Mouse (Mus musculus) induced T-regulatory cell, adult 2 months (primary cell): Measurements from ENCODE around the gene Lrrc8c.

Source experiments
- DNase-seq: peaks from one replicate; pipeline ENCODE4 v3.0.0-alpha.2; 2012; ENCODE audit warnings: low read depth

Gene Lrrc8c

DNA sequence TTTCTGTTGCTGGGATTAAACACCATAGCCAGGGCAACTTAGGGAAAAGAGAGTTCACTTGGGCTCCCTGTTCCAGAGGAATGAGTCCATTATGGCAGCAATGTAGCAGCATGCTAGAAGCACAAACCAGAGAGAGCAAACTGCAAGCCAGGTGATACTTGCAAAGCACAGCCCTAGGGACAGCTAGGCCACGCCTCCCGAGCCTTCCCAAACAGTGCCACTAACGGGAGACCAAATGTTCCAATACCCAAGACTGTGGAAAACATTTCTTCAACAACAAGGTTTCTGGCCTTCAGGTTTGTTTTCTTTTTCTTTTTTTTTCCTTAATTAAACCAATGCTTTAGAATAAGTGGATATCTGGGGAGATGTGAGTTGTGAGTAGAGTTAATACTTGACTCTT is 38.2 kb downstream of the Lrrc8c start:
- DNase-seq: no peak

GRCm38 (mm10) chr5:105557777-105558240 is 38.6 kb downstream of the Lrrc8c start:
- DNase-seq: no peak

- DNase-seq: no peak
Measured at GRCm38 (mm10) chr5:105558517-105558916, 39.3 kb downstream of the Lrrc8c start.

DNA sequence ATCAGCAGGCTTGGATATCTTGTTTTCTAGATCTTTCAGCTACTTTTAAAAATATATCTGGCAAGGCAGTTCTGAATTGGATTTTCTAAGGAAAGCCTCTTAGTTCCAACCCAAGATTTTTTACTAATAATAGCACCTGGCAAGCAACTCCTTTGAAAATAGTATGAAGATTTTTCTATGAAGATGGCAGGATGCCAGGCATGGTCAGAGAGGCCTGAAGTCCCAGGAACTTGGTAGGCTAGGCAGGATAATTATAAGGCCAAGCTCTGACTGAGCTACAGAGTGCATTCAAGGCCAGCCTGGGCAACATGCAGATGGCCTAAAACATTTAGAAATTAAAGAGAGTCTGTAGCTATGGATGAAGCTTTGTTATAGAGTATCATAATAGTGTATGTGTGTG is 42.7 kb downstream of the Lrrc8c start:
- DNase-seq: no peak

DNA sequence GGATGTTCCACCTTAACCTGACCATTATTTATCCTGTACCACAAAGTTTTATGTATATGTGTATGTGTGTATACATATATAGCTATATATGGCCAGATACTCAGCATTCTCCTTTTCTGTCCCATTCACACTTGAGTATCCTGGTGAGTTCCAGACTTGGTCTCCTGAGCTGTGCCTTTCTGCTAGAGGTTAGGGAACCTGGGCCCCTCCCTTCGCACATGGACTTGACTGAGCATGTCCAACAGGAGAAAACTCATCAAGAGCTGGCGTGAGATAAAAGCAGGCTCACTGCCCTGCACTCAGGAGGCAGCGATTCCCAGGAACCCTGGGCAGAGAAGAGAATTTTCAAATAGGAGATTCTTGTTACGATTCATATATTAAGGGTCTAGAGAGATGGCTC is 45.6 kb downstream of the Lrrc8c start:
- DNase-seq: no peak

DNA sequence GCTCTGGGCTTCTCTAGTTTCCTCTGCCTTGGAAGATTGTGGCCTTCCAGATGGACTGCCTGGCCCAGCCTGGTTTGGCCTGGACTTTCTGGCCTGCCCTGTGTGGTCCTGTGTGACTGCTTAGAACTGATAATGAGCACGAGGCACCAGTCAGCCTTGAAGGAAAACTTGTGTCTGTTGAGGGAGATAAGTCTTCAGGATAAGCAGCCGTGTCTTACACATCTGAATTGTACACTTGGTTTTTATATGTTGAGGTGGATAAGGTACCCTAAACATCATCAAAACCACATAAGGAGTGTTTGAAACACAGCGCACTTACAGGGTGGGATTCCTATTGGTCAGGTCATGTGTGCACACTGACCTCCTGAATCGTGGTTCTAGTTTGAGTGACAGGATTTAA is 46.6 kb downstream of the Lrrc8c start:
- DNase-seq: no peak

DNA sequence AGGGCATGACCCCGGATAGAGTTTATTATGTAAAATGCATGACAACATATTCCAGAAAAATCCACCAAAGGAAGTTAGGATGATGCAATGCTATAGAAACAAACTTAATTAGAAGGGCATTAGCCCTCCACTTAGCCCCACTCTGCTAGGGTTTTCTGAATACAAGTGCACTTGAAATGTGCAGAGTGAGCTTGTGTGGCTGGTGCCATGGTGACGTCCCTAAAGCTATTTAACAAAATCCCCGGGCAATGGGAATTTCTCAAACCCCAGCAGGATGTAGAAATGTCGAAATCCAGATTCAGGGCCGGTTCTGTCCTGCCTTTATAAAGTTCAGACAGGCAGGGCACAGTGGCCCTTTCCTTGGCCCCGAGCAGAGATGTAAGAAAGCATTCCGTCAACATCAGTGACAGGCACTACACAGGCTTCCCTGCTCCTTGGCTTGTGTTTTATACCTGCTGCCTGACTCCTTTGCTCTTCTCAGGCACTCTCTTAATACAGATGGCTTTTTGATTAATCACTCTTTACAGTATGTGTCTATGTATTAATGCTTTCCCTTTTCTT is 47.7 kb downstream of the Lrrc8c start:
- no peak for DNase-seq

- DNase-seq: no peak
Measured at GRCm38 (mm10) chr5:105568043-105568747, 49.0 kb downstream of the Lrrc8c start.

GRCm38 (mm10) chr5:105569168-105569567 is 50.0 kb downstream of the Lrrc8c start:
- no peak for DNase-seq

GRCm38 (mm10) chr5:105572160-105572692 is 53.0 kb downstream of the Lrrc8c start:
- no peak for DNase-seq

GRCm38 (mm10) chr5:105572876-105573275 is 53.7 kb downstream of the Lrrc8c start:
- DNase-seq: no peak

- DNase-seq: no peak
Measured at GRCm38 (mm10) chr5:105574835-105575234, 55.6 kb downstream of the Lrrc8c start.

DNA sequence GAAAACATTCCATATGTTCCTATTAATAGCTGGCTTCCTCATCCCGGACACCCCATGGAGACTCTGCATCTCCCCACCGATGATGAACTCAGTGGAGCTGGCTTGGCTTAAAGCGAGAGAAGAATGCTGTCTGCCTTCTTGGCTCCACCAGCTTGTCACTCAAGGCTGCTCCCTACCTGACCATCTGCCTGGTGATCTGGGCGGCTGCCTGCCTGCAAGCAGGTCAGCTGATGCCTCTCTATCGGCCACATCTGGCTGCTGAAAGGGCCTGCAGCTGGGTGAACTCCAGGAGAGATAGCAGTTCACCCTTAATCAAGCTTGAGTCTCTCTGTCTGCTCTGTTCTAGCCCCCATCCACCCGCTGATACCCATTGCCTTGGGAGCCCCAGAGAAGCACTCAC is 56.7 kb downstream of the Lrrc8c start:
- no peak for DNase-seq

- no peak for DNase-seq
Measured at GRCm38 (mm10) chr5:105580909-105581308, 61.7 kb downstream of the Lrrc8c start.

DNA sequence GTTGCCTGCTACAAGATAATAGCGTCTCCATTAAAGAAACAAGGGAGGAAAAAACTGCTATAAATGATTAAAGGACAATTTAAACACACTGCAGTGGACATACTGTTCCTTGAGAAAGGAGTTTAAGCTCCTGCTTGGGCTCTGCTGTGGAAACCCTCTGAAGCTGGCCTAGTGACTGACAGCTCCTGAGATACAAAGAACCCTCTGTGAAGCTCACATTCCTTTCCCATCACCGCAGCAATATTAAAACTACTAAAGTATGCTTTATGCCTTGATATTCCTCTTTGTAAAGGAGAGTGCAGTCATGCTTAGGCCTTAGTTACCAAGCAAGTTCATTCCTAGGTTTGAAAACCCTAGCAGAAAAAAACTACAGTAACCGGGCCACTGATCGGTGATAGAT is 66.7 kb downstream of the Lrrc8c start:
- no peak for DNase-seq

DNA sequence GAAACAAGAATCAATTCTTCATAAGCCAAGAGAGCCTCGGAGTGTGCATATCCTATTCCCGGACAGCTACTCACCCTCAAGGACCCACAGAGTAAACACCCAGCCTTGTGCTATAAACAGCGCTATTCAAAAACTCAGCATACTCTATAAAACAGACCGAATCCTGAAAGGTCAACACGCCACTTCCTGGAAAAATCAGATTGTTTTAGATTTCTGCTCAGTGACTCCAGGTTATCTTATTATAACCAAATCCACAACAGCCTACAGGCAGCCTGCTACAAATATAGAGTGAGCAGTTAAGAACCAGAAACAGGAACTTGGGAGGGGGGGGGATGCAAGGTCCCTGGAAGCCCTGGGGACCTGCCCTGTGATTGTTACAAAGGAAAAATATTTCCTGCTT is 67.5 kb downstream of the Lrrc8c start:
- DNase-seq: no peak

DNA sequence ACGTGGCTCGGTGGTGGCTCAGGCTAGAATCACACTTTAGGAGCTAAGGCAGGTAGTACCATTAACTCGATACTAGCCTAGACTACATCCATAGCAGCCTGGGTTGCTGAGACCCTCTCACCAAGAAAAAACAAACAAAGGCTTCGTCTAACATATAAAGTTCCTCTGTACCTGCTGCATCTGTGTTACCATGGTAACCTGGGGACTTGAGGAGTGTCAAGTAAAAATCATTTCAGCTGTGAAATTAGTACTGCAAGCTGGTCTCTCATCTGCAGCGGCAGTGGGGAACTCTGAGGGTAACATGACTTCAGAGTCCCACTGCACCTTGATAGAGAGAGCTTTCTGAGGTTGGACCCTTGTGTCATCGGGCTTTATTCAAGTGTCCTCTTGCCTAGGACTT is 68.3 kb downstream of the Lrrc8c start:
- no peak for DNase-seq

- no peak for DNase-seq
Measured at GRCm38 (mm10) chr5:105588683-105589082, 69.5 kb downstream of the Lrrc8c start.

- peak; percentile 41 for DNase-seq
Measured at GRCm38 (mm10) chr5:105589119-105589518, 69.9 kb downstream of the Lrrc8c start.

- DNase-seq: no peak
Measured at GRCm38 (mm10) chr5:105592396-105592795, 73.2 kb downstream of the Lrrc8c start.

GRCm38 (mm10) chr5:105593630-105594029 is 74.4 kb downstream of the Lrrc8c start:
- DNase-seq: no peak

DNA sequence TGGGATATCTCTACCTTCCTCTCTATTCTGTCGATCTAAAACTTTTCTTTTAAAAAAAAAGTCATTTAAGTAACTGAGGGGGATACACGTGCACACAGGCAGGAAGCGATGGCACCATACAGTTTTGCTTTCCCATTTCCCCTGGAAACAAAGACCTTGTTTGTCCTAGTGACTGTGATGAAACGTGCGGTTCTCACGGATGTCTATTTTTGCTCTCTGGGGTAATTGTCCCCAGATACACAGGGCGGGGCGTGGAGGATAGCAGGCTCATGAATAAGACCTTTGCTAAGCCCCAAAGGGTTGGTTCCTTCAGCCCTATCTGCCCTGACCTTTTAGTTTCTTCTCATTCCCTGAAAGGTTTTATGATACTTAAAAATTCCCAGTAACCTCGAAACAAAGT is 79.7 kb downstream of the Lrrc8c start:
- peak; percentile 38 for DNase-seq

- DNase-seq: no peak
Measured at GRCm38 (mm10) chr5:105599315-105599714, 80.1 kb downstream of the Lrrc8c start.

GRCm38 (mm10) chr5:105600998-105601397 is 81.8 kb downstream of the Lrrc8c start:
- DNase-seq: no peak
